Mouse (Mus musculus): ENCODE results near the gene Mdp1. TPM values are rescaled to one million over a fixed set of nuclear protein-coding genes. Genes with fewer than 3 reads are reported as not detected.

Gene Mdp1
- polyA plus RNA-seq, 1 experiment from 2014 or later: 63.7 TPM

- peaks cover 22% of the 10 kb centered on the region for H3K36me3 ChIP-seq
- peaks cover 3% of the 10 kb centered on the region; the same call in 1 of the 2 replicates for H3K4me1 ChIP-seq
- no peaks in the 10 kb centered on the region for H3K9me3 ChIP-seq (replicated peaks)
- H3K9ac ChIP-seq: no peak overlapping the region
- no peaks in the 10 kb centered on the region for H3K27me3 ChIP-seq
- ATAC-seq (ENCODE audit: low FRiP score): no peak
- no peak overlapping the region for H3K4me3 ChIP-seq
- H3K27ac ChIP-seq: no peak overlapping the region
- no peak overlapping the region for H3K4me2 ChIP-seq (replicated peaks)
- WGBS: 76% methylated on average over 6 of the region's 6 CpGs
Measured at GRCm38 (mm10) chr14:55613346-55613745, 47.0 kb downstream of the Mdp1 start.

- H3K36me3 ChIP-seq: peaks cover 61% of the 10 kb centered on the region
Measured at GRCm38 (mm10) chr14:55608339-55608738, 52.0 kb downstream of the Mdp1 start.

More at GRCm38 (mm10) chr14:55608339-55608738, 52.0 kb downstream of the Mdp1 start:
- Histone ChIP-seq H3K27ac (no peak overlapping the region), H3K4me3 (no peak overlapping the region), H3K9me3 (replicated peaks) (no peaks in the 10 kb centered on the region), H3K4me2 (replicated peaks) (no peak overlapping the region), H3K27me3 (no peaks in the 10 kb centered on the region), H3K9ac (no peak overlapping the region), H3K4me1 (peaks cover 7% of the 10 kb centered on the region)
- no peak for ATAC-seq (ENCODE audit: low FRiP score)
- WGBS: 91% methylated on average over 6 of the region's 6 CpGs

Other genes with a start within 250 kb of the Mdp1 start
- 42.7 and 44.5 TPM in 2 replicates for gene Dhrs4, start 181.8 kb downstream of the Mdp1 start, polyA plus RNA-seq (2016; fragmentation: Nextera tagmentation; extraction: Ambion mirVana)
- gene Carmil3, start 169.9 kb downstream of the Mdp1 start, polyA plus RNA-seq (2016; fragmentation: Nextera tagmentation; extraction: Ambion mirVana): 17.0 and 18.0 TPM in 2 replicates
- 0.83 and 1.4 TPM in 2 replicates for gene Cpne6, start 150.1 kb downstream of the Mdp1 start, polyA plus RNA-seq (2016; fragmentation: Nextera tagmentation; extraction: Ambion mirVana)
- gene Nrl, start 135.5 kb downstream of the Mdp1 start, polyA plus RNA-seq (2016; fragmentation: Nextera tagmentation; extraction: Ambion mirVana): not detected in 2 replicates
- 22.3 and 23.6 TPM in 2 replicates for gene Pck2, start 120.2 kb downstream of the Mdp1 start, polyA plus RNA-seq (2016; fragmentation: Nextera tagmentation; extraction: Ambion mirVana)
- 104 and 106 TPM in 2 replicates for gene Dcaf11, start 100.5 kb downstream of the Mdp1 start, polyA plus RNA-seq (2016; fragmentation: Nextera tagmentation; extraction: Ambion mirVana)
- 0.62 TPM in 1 of 2 replicates, not detected in the other for gene A730061H03Rik, start 100.1 kb downstream of the Mdp1 start, polyA plus RNA-seq (2016; fragmentation: Nextera tagmentation; extraction: Ambion mirVana)
- gene Fitm1, start 84.9 kb downstream of the Mdp1 start, polyA plus RNA-seq (2016; fragmentation: Nextera tagmentation; extraction: Ambion mirVana): 1.4 and 4.2 TPM in 2 replicates
- gene Psme1, start 82.4 kb downstream of the Mdp1 start, polyA plus RNA-seq (2016; fragmentation: Nextera tagmentation; extraction: Ambion mirVana): 132 and 133 TPM in 2 replicates
- gene Emc9, start 75.2 kb downstream of the Mdp1 start, polyA plus RNA-seq (2016; fragmentation: Nextera tagmentation; extraction: Ambion mirVana): 8.5 and 9.0 TPM in 2 replicates
- gene Psme2, start 69.4 kb downstream of the Mdp1 start, polyA plus RNA-seq (2016; fragmentation: Nextera tagmentation; extraction: Ambion mirVana): 201 and 234 TPM in 2 replicates
- 21.2 and 23.7 TPM in 2 replicates for gene Rnf31, start 68.8 kb downstream of the Mdp1 start, polyA plus RNA-seq (2016; fragmentation: Nextera tagmentation; extraction: Ambion mirVana)
- gene Irf9, start 56.9 kb downstream of the Mdp1 start, polyA plus RNA-seq (2016; fragmentation: Nextera tagmentation; extraction: Ambion mirVana): 9.9 and 10.7 TPM in 2 replicates
- gene Rec8, start 42.5 kb downstream of the Mdp1 start, polyA plus RNA-seq (2016; fragmentation: Nextera tagmentation; extraction: Ambion mirVana): 14.9 and 15.9 TPM in 2 replicates
- gene Ipo4, start 24.6 kb downstream of the Mdp1 start, polyA plus RNA-seq (2016; fragmentation: Nextera tagmentation; extraction: Ambion mirVana): 79.0 and 91.0 TPM in 2 replicates
- gene Gm49378, start 22.6 kb downstream of the Mdp1 start, polyA plus RNA-seq (2016; fragmentation: Nextera tagmentation; extraction: Ambion mirVana): 2.4 and 3.2 TPM in 2 replicates
- 69.4 and 69.8 TPM in 2 replicates for gene Tm9sf1, start 16.7 kb downstream of the Mdp1 start, polyA plus RNA-seq (2016; fragmentation: Nextera tagmentation; extraction: Ambion mirVana)
- gene Tssk4, start 10.3 kb downstream of the Mdp1 start, polyA plus RNA-seq (2016; fragmentation: Nextera tagmentation; extraction: Ambion mirVana): 0.50 and 0.52 TPM in 2 replicates
- 57.0 and 58.2 TPM in 2 replicates for gene Gmpr2, start 11.4 kb upstream of the Mdp1 start, polyA plus RNA-seq (2016; fragmentation: Nextera tagmentation; extraction: Ambion mirVana)
- gene Nedd8, start 11.6 kb upstream of the Mdp1 start, polyA plus RNA-seq (2016; fragmentation: Nextera tagmentation; extraction: Ambion mirVana): 506 and 544 TPM in 2 replicates
- gene Tinf2, start 21.3 kb upstream of the Mdp1 start, polyA plus RNA-seq (2016; fragmentation: Nextera tagmentation; extraction: Ambion mirVana): 42.8 and 43.1 TPM in 2 replicates
- gene Tgm1, start 53.4 kb upstream of the Mdp1 start, polyA plus RNA-seq (2016; fragmentation: Nextera tagmentation; extraction: Ambion mirVana): 0.48 and 0.90 TPM in 2 replicates
- 36.6 and 38.1 TPM in 2 replicates for gene Rabggta, start 61.8 kb upstream of the Mdp1 start, polyA plus RNA-seq (2016; fragmentation: Nextera tagmentation; extraction: Ambion mirVana)
- 73.2 and 75.0 TPM in 2 replicates for gene Dhrs1, start 85.2 kb upstream of the Mdp1 start, polyA plus RNA-seq (2016; fragmentation: Nextera tagmentation; extraction: Ambion mirVana)
- 42.0 and 47.5 TPM in 2 replicates for gene Nop9, start 85.2 kb upstream of the Mdp1 start, polyA plus RNA-seq (2016; fragmentation: Nextera tagmentation; extraction: Ambion mirVana)
- gene Cideb, start 98.0 kb upstream of the Mdp1 start, polyA plus RNA-seq (2016; fragmentation: Nextera tagmentation; extraction: Ambion mirVana): 0.36 and 0.56 TPM in 2 replicates
- 0.36 and 0.57 TPM in 2 replicates for gene Ltb4r2, start 100.9 kb upstream of the Mdp1 start, polyA plus RNA-seq (2016; fragmentation: Nextera tagmentation; extraction: Ambion mirVana)
- 0.72 TPM in 1 of 2 replicates, not detected in the other for gene Ltb4r1, start 105.5 kb upstream of the Mdp1 start, polyA plus RNA-seq (2016; fragmentation: Nextera tagmentation; extraction: Ambion mirVana)
- gene Adcy4, start 123.6 kb upstream of the Mdp1 start, polyA plus RNA-seq (2016; fragmentation: Nextera tagmentation; extraction: Ambion mirVana): 15.7 and 19.5 TPM in 2 replicates
- 10.8 and 13.5 TPM in 2 replicates for gene Ripk3, start 128.4 kb upstream of the Mdp1 start, polyA plus RNA-seq (2016; fragmentation: Nextera tagmentation; extraction: Ambion mirVana)
- 42.4 and 45.2 TPM in 2 replicates for gene Nfatc4, start 162.6 kb upstream of the Mdp1 start, polyA plus RNA-seq (2016; fragmentation: Nextera tagmentation; extraction: Ambion mirVana)
- 30.4 and 35.8 TPM in 2 replicates for gene Nynrin, start 193.5 kb upstream of the Mdp1 start, polyA plus RNA-seq (2016; fragmentation: Nextera tagmentation; extraction: Ambion mirVana)
- gene Cbln3, start 223.9 kb upstream of the Mdp1 start, polyA plus RNA-seq (2016; fragmentation: Nextera tagmentation; extraction: Ambion mirVana): 0.05 and 0.35 TPM in 2 replicates
- gene Khnyn, start 224.4 kb upstream of the Mdp1 start, polyA plus RNA-seq (2016; fragmentation: Nextera tagmentation; extraction: Ambion mirVana): 22.4 and 23.5 TPM in 2 replicates
- 63.5 and 68.3 TPM in 2 replicates for gene Sdr39u1, start 239.8 kb upstream of the Mdp1 start, polyA plus RNA-seq (2016; fragmentation: Nextera tagmentation; extraction: Ambion mirVana)

Data from hindbrain, embryonic 12.5 days (tissue).